Mouse (Mus musculus): Measurements from ENCODE around the gene Col4a2.

- no peak for TF ChIP-seq POLR2A (IDR thresholded peaks at IDR 0.05; ENCODE audit: borderline replicate concordance, extremely low read depth, insufficient read depth, insufficient read length, poor library complexity, severe bottlenecking)
- no peak for TF ChIP-seq CTCF (IDR thresholded peaks at IDR 0.05; ENCODE audit: borderline replicate concordance, extremely low read depth, insufficient read depth, insufficient read length)
Measured at GRCm38 (mm10) chr8:11361546-11362277, 49.1 kb downstream of the Col4a2 start.

All from brain, embryonic 14.5 days (tissue).